Mouse (Mus musculus) intestine, embryonic 14.5 days (tissue): Measurements from ENCODE around the gene Hnrnph1. TPM values are rescaled to one million over a fixed set of nuclear protein-coding genes. Genes with fewer than 3 reads are reported as not detected.
A peak's percentile ranks its signal among the peaks of the same experiment; 100 is the strongest.

ENCODE experiments used
- ATAC-seq: fragments of 200-750 bp; cut with Nextera tagmentation; replicated peaks from 2 replicates; pipeline ENCODE4 v1.8.0; 2017; ENCODE audit warnings: low read depth, moderate number of reproducible peaks, moderate TSS enrichment, moderate library complexity; ENCODE audit not compliant: low FRiP score, low TSS enrichment
- DNase-seq: peaks from one replicate; pipeline ENCODE4 v3.0.0-alpha.2; 2018; ENCODE audit warnings: low spot score
- H3K27ac ChIP-seq: fragments of 300-500 bp; sonication (generic); 2 replicates; pipeline ENCODE4 v1.5.1; 2014; ENCODE audit warnings: low read depth, mild to moderate bottlenecking, control low read depth
- H3K27me3 ChIP-seq: fragments of 300-500 bp; sonication (generic); replicated peaks from 2 replicates; pipeline ENCODE4 v1.6.1; 2014; ENCODE audit warnings: low read length, control low read depth; ENCODE audit not compliant: control insufficient read depth, insufficient read depth
- H3K36me3 ChIP-seq: fragments of 300-500 bp; sonication (generic); 2 replicates; pipeline ENCODE4 v1.6.1; 2014; ENCODE audit warnings: low read length, control low read depth; ENCODE audit not compliant: control insufficient read depth, insufficient read depth
- H3K4me1 ChIP-seq: fragments of 300-500 bp; sonication (generic); replicated peaks from 2 replicates; pipeline ENCODE4 v1.6.1; 2014; ENCODE audit warnings: low read length, control low read depth, mixed read lengths; ENCODE audit not compliant: control insufficient read depth, insufficient read depth
- H3K4me2 ChIP-seq: fragments of 300-500 bp; sonication (generic); 2 replicates; pipeline ENCODE4 v1.6.1; 2014; ENCODE audit warnings: low read length
- H3K4me3 ChIP-seq: fragments of 300-500 bp; sonication (generic); 2 replicates; pipeline ENCODE4 v1.5.1; 2014; ENCODE audit warnings: low read depth, low read length, control low read depth, mixed read lengths
- H3K9ac ChIP-seq: fragments of 300-500 bp; sonication (generic); 2 replicates; pipeline ENCODE4 v1.6.1; 2014; ENCODE audit warnings: mild to moderate bottlenecking, low read length
- H3K9me3 ChIP-seq: fragments of 300-500 bp; sonication (generic); 2 replicates; pipeline ENCODE4 v1.6.1; 2016; ENCODE audit warnings: low read length, control low read depth; ENCODE audit not compliant: control insufficient read depth
- WGBS: fragments of 180-500 bp; shearing (Covaris S2); extraction: QIAGEN DNeasy Blood & Tissue Kit; methylation state at CpG from one replicate; pipeline ENCODE4 v1.1.7; 2014; 5-methylcytosine and 5-hydroxymethylcytosine counted together
- polyA plus RNA-seq: library from polyadenylated mRNA; unstranded; fragments of >200 nt; fragmentation: Nextera tagmentation; extraction: Ambion mirVana; gene quantifications from 2 replicates; pipeline ENCODE4 v1.2.1, GENCODE M21; 2014

The Hnrnph1 gene
- polyA plus RNA-seq, 1 experiment from 2014 or later = 411 TPM

- H3K4me1 ChIP-seq = peaks cover 4% of the 10 kb centered on the region; the same call in 1 of the 2 replicates
- no peak overlapping the region for H3K27ac ChIP-seq
- H3K9ac ChIP-seq = no peak overlapping the region
- H3K4me3 ChIP-seq = no peak overlapping the region
- no peak overlapping the region for H3K4me2 ChIP-seq
- ATAC-seq = no peak
- no peaks in the 10 kb centered on the region for H3K36me3 ChIP-seq
- H3K27me3 ChIP-seq = no peaks in the 10 kb centered on the region
- no peaks in the 10 kb centered on the region for H3K9me3 ChIP-seq
- WGBS = 89% methylated on average over 9 of the region's 9 CpGs
- no peak for DNase-seq
Observed at GRCm38 (mm10) chr11:50367531-50367930, 9.3 kb upstream of the Hnrnph1 start.

GRCm38 (mm10) chr11:50369360-50369911 is 7.4 kb upstream of the Hnrnph1 start:
- no peaks in the 10 kb centered on the region for H3K27me3 ChIP-seq
- ATAC-seq (no peak), DNase-seq (no peak)
- no peak overlapping the region for H3K4me2 ChIP-seq
- H3K9ac ChIP-seq = no peak overlapping the region
- H3K27ac ChIP-seq = no peak overlapping the region
- WGBS = 81% methylated on average over 5 of the region's 5 CpGs
- no peaks in the 10 kb centered on the region for H3K9me3 ChIP-seq
- peaks cover 4% of the 10 kb centered on the region; the same call in 1 of the 2 replicates for H3K4me1 ChIP-seq
- H3K36me3 ChIP-seq = no peaks in the 10 kb centered on the region
- no peak overlapping the region for H3K4me3 ChIP-seq

GRCm38 (mm10) chr11:50370969-50371368 is 5.8 kb upstream of the Hnrnph1 start:
- no peak for DNase-seq
- Histone ChIP-seq H3K9ac (no peak overlapping the region), H3K36me3 (no peaks in the 10 kb centered on the region), H3K4me3 (peak overlapping the region; percentile 31; the same call in 1 of the 2 replicates), H3K4me1 (peaks cover 4% of the 10 kb centered on the region; the same call in 1 of the 2 replicates), H3K9me3 (no peaks in the 10 kb centered on the region), H3K27me3 (no peaks in the 10 kb centered on the region), H3K4me2 (peak overlapping the region; percentile 53), H3K27ac (no peak overlapping the region)
- ATAC-seq = no peak
- 73% methylated on average over 4 of the region's 4 CpGs for WGBS

- DNase-seq (peak; percentile 81), ATAC-seq (no peak; the same call in 1 of the 2 replicates)
- Histone ChIP-seq H3K4me3 (peak overlapping the region; percentile 31), H3K27me3 (no peaks in the 10 kb centered on the region), H3K9ac (peak overlapping the region; percentile 36; the same call in 1 of the 2 replicates), H3K27ac (no peak overlapping the region), H3K9me3 (no peaks in the 10 kb centered on the region), H3K4me2 (peak overlapping the region; percentile 53), H3K4me1 (peaks cover 9% of the 10 kb centered on the region), H3K36me3 (no peaks in the 10 kb centered on the region)
- WGBS = 3% methylated on average over 18 of the region's 18 CpGs
Observed at GRCm38 (mm10) chr11:50371399-50371841, 5.4 kb upstream of the Hnrnph1 start.

- H3K9ac ChIP-seq = no peak overlapping the region
- ATAC-seq (no peak), DNase-seq (no peak)
- H3K9me3 ChIP-seq = no peaks in the 10 kb centered on the region
- H3K27ac ChIP-seq = no peak overlapping the region
- peak overlapping the region; percentile 53 for H3K4me2 ChIP-seq
- H3K27me3 ChIP-seq = no peaks in the 10 kb centered on the region
- no peak overlapping the region for H3K4me3 ChIP-seq
- peaks cover 11% of the 10 kb centered on the region for H3K4me1 ChIP-seq
- WGBS = 100% methylated on average over 1 of the region's 1 CpGs
- H3K36me3 ChIP-seq = no peaks in the 10 kb centered on the region
Observed at GRCm38 (mm10) chr11:50371911-50372310, 4.9 kb upstream of the Hnrnph1 start.

GRCm38 (mm10) chr11:50373086-50373485 is 3.7 kb upstream of the Hnrnph1 start:
- ATAC-seq (no peak), DNase-seq (no peak)
- no peaks in the 10 kb centered on the region for H3K27me3 ChIP-seq
- H3K9me3 ChIP-seq = no peaks in the 10 kb centered on the region
- no peak overlapping the region for H3K27ac ChIP-seq
- H3K4me1 ChIP-seq = peaks cover 11% of the 10 kb centered on the region
- H3K9ac ChIP-seq = no peak overlapping the region
- no peaks in the 10 kb centered on the region for H3K36me3 ChIP-seq
- no peak overlapping the region for H3K4me3 ChIP-seq
- no peak overlapping the region for H3K4me2 ChIP-seq

- ATAC-seq (no peak), DNase-seq (no peak)
- Histone ChIP-seq H3K4me2 (no peak overlapping the region), H3K4me1 (peaks cover 11% of the 10 kb centered on the region), H3K4me3 (no peak overlapping the region), H3K9me3 (no peaks in the 10 kb centered on the region), H3K27ac (no peak overlapping the region), H3K9ac (no peak overlapping the region), H3K36me3 (peaks cover 1% of the 10 kb centered on the region; the same call in 1 of the 2 replicates), H3K27me3 (no peaks in the 10 kb centered on the region)
- 95% methylated on average over 1 of the region's 1 CpGs for WGBS
Observed at GRCm38 (mm10) chr11:50373621-50374020, 3.2 kb upstream of the Hnrnph1 start.

GRCm38 (mm10) chr11:50374286-50375015 is 2.3 kb upstream of the Hnrnph1 start:
- Histone ChIP-seq H3K36me3 (peaks cover 9% of the 10 kb centered on the region), H3K27ac (no peak overlapping the region), H3K9me3 (no peaks in the 10 kb centered on the region), H3K4me3 (no peak overlapping the region), H3K27me3 (no peaks in the 10 kb centered on the region), H3K4me1 (peaks cover 12% of the 10 kb centered on the region), H3K9ac (no peak overlapping the region), H3K4me2 (no peak overlapping the region)
- DNase-seq = no peak
- 88% methylated on average over 13 of the region's 13 CpGs for WGBS
- no peak for ATAC-seq
